ENCODE assay signal across 9 mouse cellular contexts in the genomic region with DNA sequence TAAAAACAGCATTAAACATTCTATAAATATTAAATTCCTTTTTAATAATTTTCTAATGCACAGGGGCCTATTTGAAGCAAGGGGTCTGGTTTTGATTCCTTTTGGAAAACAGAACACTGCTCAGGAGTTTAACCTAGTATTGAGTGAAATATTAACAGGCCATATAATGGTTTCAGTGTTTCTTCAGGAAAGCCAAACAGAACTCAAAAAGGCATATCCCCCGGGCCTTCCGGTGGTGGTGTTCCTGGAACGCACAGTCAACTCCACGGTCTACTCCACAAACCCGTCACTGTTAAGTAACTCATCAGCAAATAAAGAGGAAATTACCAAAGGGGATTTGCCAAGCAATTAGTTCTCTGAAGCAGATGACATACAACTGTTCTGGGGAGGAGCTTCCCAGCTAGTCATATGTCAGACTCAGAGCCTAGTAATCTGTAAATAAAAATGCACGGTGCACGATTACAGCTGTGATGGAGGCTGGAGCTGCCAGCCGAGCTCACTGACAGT. TPM values are rescaled to one million over a fixed set of nuclear protein-coding genes. Genes with fewer than 3 reads are reported as not detected.
DNase-seq lines count a peak whose midpoint lies in the region; ATAC-seq lines count a peak whose summit lies in the region.
"Had no signal": no experiment of that assay in that cellular context is flagged by ENCODE, and none has a peak within 500 bp of the region (broad histone marks: within the 10 kb centered on the region; RNA-seq: fewer than 3 reads in every experiment).

No protein-coding gene starts in this region.

- intact Hi-C loops in heart, postnatal 14 days (cut with DNase I), result no loop called here
- intact Hi-C loops in gastrocnemius, postnatal 14 days (cut with DNase I; ENCODE audit: low total_unique reads), result no loop called here

- H3K36me3 ChIP-seq in hindbrain, embryonic 15.5 days, result no peaks in the 10 kb centered on the region
- no peaks in the 10 kb centered on the region for H3K36me3 ChIP-seq in hindbrain, embryonic 10.5 days
- peaks cover 11% of the 10 kb centered on the region; the same call in 1 of the 2 replicates for H3K36me3 ChIP-seq in neural tube, embryonic 13.5 days

- no peaks in the 10 kb centered on the region for H3K27me3 ChIP-seq in hindbrain, embryonic 15.5 days
- peaks cover 5% of the 10 kb centered on the region; the same call in 1 of the 2 replicates for H3K27me3 ChIP-seq in hindbrain, embryonic 10.5 days (ENCODE audit: insufficient read depth, poor library complexity, severe bottlenecking)
- H3K27me3 ChIP-seq in neural tube, embryonic 13.5 days, result no peaks in the 10 kb centered on the region
- H3K27me3 ChIP-seq: heart, embryonic 15.5 days had no signal

- no peak overlapping the region for H3K9ac ChIP-seq in hindbrain, embryonic 15.5 days
- no peak overlapping the region for H3K9ac ChIP-seq in neural tube, embryonic 13.5 days
- H3K9ac ChIP-seq: heart, embryonic 15.5 days had no signal

- H3K27ac ChIP-seq in hindbrain, embryonic 15.5 days (replicated peaks), result peak overlapping the region; percentile 42; the same call in 1 of the 2 replicates
- no peak overlapping the region for H3K27ac ChIP-seq in hindbrain, embryonic 10.5 days
- 0 out of 2 replicates have a peak overlapping the region, but pooled peaks have one; percentile 18 for H3K27ac ChIP-seq in neural tube, embryonic 13.5 days (replicated peaks)
- H3K27ac ChIP-seq: heart, embryonic 15.5 days had no signal

- 35% methylated on average over 8 of the region's 8 CpGs for WGBS in hindbrain, embryonic 15.5 days
- 81% methylated on average over 8 of the region's 8 CpGs for WGBS in hindbrain, embryonic 10.5 days
- WGBS in neural tube, embryonic 13.5 days, result 31% methylated on average over 8 of the region's 8 CpGs

- DNase-seq in hindbrain, embryonic 10.5 days (ENCODE audit: low spot score), result no peak
- DNase-seq in neural tube, embryonic 10.5 days (ENCODE audit: extremely low spot score, low spot score), result no peak
- peak; percentile 53 for DNase-seq in kidney, postnatal 14 days
- DNase-seq in yolk sac, embryonic 10.5 days (ENCODE audit: low spot score), result peak; percentile 71
- DNase-seq in heart, postnatal 14 days, result no peak
- DNase-seq in gastrocnemius, postnatal 14 days, result no peak

- H3K4me1 ChIP-seq in hindbrain, embryonic 15.5 days (replicated peaks), result peaks cover 16% of the 10 kb centered on the region
- H3K4me1 ChIP-seq in hindbrain, embryonic 10.5 days (replicated peaks), result 0 out of 2 replicates have a peak, but pooled peaks cover 10% of the 10 kb centered on the region
- peaks cover 23% of the 10 kb centered on the region for H3K4me1 ChIP-seq in neural tube, embryonic 13.5 days (replicated peaks)
- H3K4me1 ChIP-seq: heart, embryonic 15.5 days had no signal

- no peak overlapping the region for H3K4me2 ChIP-seq in hindbrain, embryonic 15.5 days
- H3K4me2 ChIP-seq in neural tube, embryonic 13.5 days, result no peak overlapping the region
- H3K4me2 ChIP-seq: heart, embryonic 15.5 days had no signal

- H3K4me3 ChIP-seq in hindbrain, embryonic 15.5 days, result no peak overlapping the region
- no peak overlapping the region for H3K4me3 ChIP-seq in hindbrain, embryonic 10.5 days
- no peak overlapping the region for H3K4me3 ChIP-seq in neural tube, embryonic 13.5 days
- H3K4me3 ChIP-seq: heart, embryonic 15.5 days had no signal

- ATAC-seq in hindbrain, embryonic 15.5 days (ENCODE audit: low FRiP score, low read depth), result peak; percentile 72; the same call in 1 of the 2 replicates
- peak; percentile 75 for ATAC-seq in neural tube, embryonic 13.5 days (ENCODE audit: low read depth)

- H3K9me3 ChIP-seq in hindbrain, embryonic 15.5 days, result no peaks in the 10 kb centered on the region
- H3K9me3 ChIP-seq in hindbrain, embryonic 10.5 days, result no peaks in the 10 kb centered on the region
- H3K9me3 ChIP-seq in neural tube, embryonic 13.5 days, result no peaks in the 10 kb centered on the region
- H3K9me3 ChIP-seq: heart, embryonic 15.5 days had no signal

RNA-seq across cellular contexts. Expression of a gene that starts 14.4 kb away (rescaled TPM):
- polyA plus RNA-seq in hindbrain, embryonic 15.5 days (2015; fragmentation: Nextera tagmentation; extraction: Ambion mirVana), result 7.8 and 8.1 TPM in 2 replicates
- 1.7 and 2.4 TPM in 2 replicates for polyA plus RNA-seq in hindbrain, embryonic 10.5 days (2016; fragmentation: Nextera tagmentation; extraction: Ambion mirVana)
- polyA plus RNA-seq in neural tube, embryonic 13.5 days (2015; fragmentation: Nextera tagmentation; extraction: Ambion mirVana), result 6.9 and 8.2 TPM in 2 replicates
- total RNA-seq in heart, postnatal 14 days (2021), result 10 to 100 TPM; 43.3 to 46.1 TPM
- total RNA-seq in gastrocnemius, postnatal 14 days (2021), result 10 to 100 TPM; 23.5 to 23.8 TPM

Comparison
In these comparisons a context has a peak if more than half of its experiments do, and no peak if none do; other contexts are left out.
1. DNase-seq: peak in kidney, postnatal 14 days (single experiment) and yolk sac, embryonic 10.5 days (single experiment); none in hindbrain, embryonic 10.5 days (single experiment), neural tube, embryonic 10.5 days (single experiment), heart, postnatal 14 days (0 of 2) and gastrocnemius, postnatal 14 days (single experiment).